Mouse (Mus musculus): ENCODE measurements around the gene Klhl35.
"Not testable (repeated sequence)": the region's sequence is repeated elsewhere in the genome, so short reads cannot be mapped to it uniquely, and the experiment has no call there.

The Klhl35 gene

GRCm38 (mm10) chr7:99500201-99500600 is 34.4 kb downstream of the Klhl35 start:
- DNase-seq (ENCODE audit: low spot score in 2 of 2) = peak; percentile 36 to 89

DNA sequence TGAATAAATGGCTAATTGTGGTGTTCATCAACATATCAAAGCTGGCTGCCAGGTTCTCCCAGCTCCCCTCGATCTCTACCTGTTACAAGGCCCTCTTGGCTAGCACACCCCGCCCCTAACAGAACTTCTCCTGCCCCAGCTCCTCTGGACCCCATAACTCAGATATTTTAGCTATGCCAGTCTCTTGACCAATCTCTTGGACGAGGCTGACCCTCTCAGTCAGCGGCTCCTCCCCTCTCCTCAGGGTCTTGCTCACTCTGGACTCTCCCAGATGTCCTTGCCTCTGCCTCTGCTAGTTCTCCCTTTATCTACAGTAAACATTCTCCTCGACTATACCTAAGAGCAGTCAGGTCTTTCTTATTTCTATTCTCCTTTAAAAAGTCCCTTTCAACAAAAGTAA is 34.9 kb downstream of the Klhl35 start:
- no peak for DNase-seq (ENCODE audit: low spot score in 2 of 2)

- no peak for DNase-seq (ENCODE audit: low spot score in 2 of 2)
Observed at GRCm38 (mm10) chr7:99501148-99501547, 35.3 kb downstream of the Klhl35 start.

DNA sequence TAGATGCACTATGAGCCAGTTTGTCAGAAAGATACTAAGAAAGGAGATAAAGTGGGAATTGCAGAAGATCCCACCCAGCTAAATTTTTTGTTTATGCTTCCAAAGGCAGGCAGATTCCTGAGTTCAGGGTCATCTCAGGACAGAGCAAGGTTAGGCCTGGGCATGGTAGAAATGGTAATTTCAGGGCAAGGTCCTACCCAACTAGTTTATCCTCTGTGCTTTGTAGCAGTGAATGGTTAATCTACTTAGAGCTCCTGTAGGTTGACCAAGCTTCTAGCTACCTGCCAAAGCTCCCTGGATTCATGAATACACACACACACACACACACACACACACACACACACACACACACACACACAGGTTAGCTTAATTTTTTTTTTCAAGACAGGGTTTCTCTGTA is 38.8 kb downstream of the Klhl35 start:
- no peak for DNase-seq (ENCODE audit: low spot score in 2 of 2)

DNA sequence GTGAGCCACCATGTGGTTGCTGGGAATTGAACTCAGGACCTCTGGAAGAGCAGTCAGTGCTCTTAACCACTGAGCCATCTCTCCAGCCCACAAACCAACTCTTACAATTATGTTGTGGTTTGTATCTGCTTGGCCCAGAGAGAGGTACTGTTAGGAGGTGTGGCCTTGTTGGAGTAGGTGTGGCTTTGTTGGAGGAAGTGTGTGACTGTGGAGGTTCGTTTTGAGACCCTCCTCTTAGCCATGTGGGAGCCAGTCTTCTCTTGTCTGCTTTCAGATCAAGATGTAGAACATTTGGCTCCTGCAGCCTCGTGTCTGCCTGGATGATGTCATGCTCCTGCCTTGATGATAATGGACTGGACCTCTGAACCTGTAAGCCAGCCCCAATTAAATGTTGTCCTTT is 42.4 kb downstream of the Klhl35 start:
- not testable (repeated sequence) for DNase-seq (ENCODE audit: low spot score in 2 of 2)

DNA sequence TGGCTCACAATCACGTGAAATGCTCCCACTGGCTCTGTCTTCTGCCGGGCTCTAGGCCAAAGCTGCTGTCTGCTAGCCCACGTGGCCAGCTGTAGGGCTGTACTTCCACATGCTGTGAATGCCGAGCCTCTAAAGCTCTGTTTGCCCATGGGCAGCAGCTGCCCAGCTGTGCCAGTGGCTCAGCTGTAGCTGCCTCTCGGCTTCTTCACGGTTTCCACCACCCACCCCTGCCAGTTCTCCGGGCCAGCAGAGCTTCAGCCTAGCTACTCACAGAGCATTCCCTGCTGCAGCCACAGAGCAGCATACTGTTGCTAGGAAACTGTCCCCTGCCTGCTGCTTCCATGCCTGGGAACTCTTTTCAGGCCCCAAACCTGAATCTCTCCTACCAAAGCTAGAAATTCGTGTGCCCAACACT is 44.3 kb downstream of the Klhl35 start:
- peak; percentile 59 to 66 for DNase-seq (ENCODE audit: low spot score in 2 of 2)

DNA sequence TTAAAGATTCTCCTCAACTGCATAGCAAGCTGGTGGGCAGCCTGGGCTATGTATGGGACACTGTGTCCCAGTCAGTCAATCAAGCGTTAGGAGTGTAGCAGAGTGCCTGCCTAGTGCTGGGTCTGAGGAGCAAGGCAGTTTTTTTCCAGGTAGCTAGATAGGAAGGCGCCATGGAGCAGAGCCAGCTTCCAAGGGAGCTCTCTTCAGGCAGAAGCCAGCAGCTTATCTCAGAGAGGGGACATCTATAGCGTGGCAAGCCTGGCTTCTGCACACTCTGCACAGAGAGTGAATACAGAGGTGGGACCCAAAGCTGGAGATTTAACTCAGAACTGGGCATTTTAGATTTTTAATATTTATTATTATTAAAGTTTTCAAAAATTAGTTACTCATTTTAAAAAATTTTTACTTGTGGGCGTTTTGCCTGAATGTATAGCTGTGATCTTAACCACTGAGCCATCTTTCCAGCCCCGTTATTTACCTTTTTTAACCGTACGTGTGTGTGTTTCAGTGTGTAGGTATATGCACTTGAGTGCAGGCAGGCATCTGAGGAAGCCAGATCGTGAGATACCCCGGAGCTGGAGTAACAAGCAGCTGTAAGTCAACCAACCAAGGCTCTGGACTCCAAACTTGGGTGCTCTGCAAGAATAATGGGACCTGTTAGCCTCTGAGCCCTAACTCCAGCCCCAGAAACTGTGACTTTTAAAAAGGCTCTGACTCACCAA is 50.4 kb downstream of the Klhl35 start:
- no peak for DNase-seq (ENCODE audit: low spot score in 2 of 2)

DNA sequence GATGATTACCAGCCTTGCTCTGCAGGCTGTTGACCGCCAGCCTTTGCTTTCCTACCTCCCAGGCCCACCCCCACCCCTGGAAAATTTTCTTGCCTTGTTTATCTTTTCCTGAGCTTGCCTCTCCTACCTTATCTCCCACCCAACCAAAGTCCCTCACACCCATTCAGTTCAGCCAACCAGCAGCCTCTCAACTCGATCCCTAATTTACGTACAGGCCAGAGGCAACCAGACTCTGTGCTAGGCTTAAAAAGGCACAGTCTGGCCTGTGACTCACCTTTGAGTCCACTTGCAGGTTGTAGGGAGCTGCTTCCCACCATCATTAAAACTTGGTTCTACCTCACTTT is 51.0 kb downstream of the Klhl35 start:
- no peak for DNase-seq (ENCODE audit: low spot score in 2 of 2)

DNA sequence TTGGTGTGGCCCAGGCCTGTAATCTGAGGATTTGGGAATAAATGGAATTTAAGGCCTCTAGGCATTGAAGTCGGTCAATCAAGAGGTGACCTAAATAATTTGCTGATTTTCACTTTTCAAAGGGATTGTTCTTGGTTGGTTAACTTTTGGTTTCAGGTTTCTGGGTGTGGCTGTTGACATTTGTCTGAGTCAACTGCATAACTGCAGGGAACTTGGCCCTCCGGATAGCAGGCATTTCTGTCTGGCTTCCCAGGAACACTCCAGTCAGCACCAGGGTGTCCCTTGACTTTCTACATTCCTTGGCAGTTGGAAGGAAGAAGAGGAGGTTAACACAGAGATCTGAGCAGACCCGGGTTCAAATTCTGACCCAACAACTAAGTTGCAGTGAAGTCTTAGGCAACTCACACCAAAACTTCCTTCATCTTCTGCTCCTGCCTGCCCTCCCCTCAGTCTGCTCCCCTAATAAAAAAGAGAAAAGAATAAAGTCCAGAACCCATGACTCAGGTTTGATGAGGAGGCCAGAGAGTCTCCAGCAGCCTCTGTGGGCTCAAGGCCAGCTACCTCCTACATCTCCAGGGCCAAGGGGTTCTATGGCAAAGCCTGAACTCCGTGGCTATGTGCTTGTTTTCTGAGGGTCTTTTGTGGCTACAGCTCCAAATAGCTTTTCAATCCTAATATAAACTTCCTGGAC is 53.3 kb downstream of the Klhl35 start:
- DNase-seq (ENCODE audit: low spot score in 2 of 2) = no peak

- no peak for DNase-seq (ENCODE audit: low spot score in 2 of 2)
Observed at GRCm38 (mm10) chr7:99523121-99523520, 57.3 kb downstream of the Klhl35 start.
